Mouse (Mus musculus): ENCODE data around the gene Mfsd11.
"Not testable (repeated sequence)": the region's sequence is repeated elsewhere in the genome, so short reads cannot be mapped to it uniquely, and the experiment has no call there.

Gene Mfsd11

GRCm38 (mm10) chr11:116847187-116848085 lies 4.8 kb upstream of the Mfsd11 start:
- in situ Hi-C loops (cut with MboI, MseI) = no loop called here

DNA sequence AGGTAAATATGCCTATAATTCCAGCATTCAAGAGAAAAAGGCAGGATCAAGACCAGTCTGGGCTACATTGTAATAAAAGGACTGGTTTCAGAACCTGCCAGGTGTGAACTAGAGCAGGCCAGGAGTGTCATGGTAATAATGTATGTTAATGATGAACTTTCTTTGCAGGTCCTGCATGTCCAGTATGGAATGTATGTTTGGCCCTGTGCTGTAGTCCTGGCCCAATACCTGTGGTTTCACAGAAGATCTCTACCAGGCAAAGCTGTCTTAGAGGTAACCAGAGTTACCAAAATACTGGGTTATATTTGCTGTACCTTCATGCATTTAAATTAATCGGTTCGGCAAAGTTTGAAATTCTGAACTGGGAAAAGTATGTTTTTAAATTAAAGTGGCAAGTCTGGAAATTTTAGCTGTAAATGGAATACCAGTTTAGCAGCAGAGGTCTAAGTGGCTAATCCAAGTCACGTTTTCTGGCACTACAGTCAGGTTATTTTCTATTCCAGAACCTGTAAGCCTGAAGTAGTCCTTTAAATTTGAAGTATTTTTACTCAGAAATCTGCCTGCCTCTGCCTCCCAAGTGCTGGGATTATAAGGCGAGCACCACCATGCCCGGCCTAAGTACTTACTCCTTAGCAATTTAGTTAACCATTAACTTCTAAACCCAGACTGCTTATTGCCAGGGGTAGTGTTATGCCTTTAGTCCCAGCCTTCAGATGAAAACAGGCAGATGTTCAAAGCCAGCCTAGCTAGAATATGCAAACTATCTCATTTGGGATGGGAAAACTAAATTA lies 4.0 kb upstream of the Mfsd11 start:
- in situ Hi-C loops (cut with MboI, MseI) = no loop called here

DNA sequence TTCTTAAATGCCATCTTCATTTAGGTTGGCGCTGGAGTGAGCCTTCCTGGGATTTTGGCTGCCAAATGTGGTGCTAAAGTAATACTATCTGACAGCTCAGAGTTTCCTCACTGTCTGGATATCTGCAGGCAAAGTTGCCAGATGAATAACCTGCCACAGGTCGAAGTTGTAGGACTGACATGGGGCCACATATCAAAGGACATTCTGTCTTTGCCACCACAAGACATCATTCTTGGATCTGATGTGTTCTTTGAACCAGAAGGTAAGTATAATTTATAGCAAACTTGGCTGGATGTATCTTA lies 3.4 kb upstream of the Mfsd11 start:
- in situ Hi-C loops (cut with MboI, MseI) = not testable (repeated sequence)

GRCm38 (mm10) chr11:116849587-116849986 lies 2.7 kb upstream of the Mfsd11 start:
- in situ Hi-C loops (cut with MboI, MseI) = no loop called here

DNA sequence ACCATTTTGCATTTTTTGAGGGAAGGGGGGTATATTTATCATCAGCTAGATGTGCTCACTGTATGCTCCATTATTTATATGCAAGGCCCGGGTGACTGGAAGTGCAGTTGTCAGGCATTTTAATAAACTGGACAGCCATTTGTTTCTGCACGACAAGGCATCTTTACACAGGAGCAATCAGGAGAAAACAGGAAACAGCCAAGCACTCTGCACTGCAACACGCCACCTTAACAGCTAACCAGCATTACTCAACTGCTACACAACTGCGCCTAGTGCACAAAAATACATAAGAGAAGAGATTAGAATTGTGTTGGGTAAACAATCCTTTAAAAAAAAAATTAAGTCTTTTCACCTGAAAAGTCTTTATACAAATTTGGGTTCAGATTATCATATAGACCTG lies 2.2 kb upstream of the Mfsd11 start:
- in situ Hi-C loops (cut with MboI, MseI) = no loop called here

- in situ Hi-C loops (cut with MboI, MseI) = no loop called here
Measured at GRCm38 (mm10) chr11:116850833-116851477, 1.3 kb upstream of the Mfsd11 start.

- in situ Hi-C loops (cut with MboI, MseI) = no loop called here
Measured at GRCm38 (mm10) chr11:116851576-116852290, 507 bp upstream of the Mfsd11 start.

DNA sequence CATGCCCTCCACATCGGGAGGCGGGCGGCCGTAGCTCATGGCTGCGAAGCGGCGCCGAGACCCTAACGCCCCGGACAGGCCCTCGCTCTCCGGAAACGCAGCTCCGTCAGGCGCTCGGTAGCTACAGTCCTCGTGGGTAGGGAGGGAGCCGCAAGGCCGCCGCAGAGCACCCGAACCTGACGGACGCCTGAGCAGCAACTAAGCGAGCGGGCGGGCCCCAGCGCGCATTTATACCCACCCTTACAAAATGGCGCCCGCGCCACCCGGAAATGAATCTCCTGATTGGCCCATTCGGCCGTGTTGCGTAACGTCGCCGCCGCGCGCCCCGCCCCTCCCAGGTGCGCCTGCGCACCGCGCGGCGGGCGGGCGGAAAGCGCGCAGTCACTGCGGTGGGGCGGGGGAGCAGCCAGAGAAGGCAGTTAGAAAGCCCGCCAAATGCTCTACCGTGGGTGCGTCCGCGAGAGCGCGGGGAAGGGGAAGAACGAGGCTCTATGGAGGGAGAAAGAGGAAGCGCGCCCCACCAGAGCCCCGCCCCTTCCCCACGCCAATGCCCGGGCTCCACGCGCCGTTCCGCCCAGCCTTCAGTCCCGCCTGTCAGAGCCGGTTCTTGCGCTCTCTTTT lies 761 bp downstream of the Mfsd11 start, which contains the start of gene Srsf2:
Gene Srsf2, minus strand, starts transcription at position 204 of the 621 bp plus-strand sequence.
- in situ Hi-C loops (cut with MboI, MseI) = no loop called here

DNA sequence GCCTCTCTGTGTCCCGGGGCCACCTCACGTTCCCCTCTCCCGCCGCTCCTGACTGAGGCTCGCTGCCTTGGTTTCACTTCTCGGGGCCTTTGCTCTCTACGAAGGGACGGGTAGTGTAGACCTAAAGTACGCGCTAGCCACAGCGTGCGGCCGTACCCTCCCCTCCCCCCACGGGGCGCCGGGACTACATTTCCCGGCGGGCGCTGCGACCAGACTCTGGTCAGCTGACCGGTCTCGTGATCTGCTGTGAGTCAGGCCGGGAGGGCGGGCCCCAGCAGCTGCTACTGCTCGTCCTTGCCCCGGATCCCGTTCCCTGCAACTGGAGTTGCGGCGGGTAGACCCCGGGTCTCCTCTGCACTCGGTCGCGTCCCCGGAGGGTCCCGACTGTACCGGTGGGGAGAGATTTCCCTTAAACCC lies 1.3 kb downstream of the Mfsd11 start:
- in situ Hi-C loops (cut with MboI, MseI) = no loop called here

DNA sequence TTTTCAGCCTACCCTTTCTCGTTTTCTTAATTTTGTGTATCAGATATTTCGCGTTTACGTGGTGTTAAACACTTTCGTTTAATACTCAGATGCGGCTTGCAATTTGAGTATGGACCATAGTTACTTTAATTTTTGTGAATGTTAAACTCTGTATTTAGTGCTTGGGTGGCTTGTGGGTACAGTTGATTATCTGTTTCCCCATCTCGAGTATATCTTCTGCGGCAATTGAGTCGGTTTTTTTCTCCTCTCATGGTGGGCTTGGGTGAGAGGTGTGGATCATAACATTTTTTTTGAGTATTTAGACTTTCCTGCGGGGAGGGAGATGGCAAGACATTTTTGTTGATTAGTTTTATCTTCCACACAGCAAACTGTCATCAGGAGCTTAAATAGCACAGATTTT lies 2.0 kb downstream of the Mfsd11 start:
- in situ Hi-C loops (cut with MboI, MseI) = no loop called here

- in situ Hi-C loops (cut with MboI, MseI) = no loop called here
Measured at GRCm38 (mm10) chr11:116857183-116857850, 5.1 kb downstream of the Mfsd11 start.

DNA sequence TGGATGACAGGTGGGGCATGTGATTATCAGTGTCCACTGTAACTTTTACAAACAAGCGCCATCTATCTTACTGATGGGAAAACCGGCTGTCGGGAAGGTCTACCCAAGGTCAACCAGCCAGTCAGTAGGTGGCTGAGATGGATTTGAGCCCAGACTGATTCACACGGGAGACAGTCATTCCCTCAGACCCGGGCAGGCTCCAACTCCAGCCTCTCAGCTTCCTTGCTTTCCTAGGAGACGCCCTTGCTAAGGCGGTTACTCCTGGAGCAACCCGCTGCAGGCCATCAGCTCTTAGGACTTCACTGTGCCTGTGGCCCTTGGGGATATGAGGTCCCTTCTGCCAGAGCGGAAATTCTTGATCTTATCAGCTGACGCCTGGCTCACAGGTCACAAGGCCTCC lies 12.2 kb downstream of the Mfsd11 start:
- in situ Hi-C loops (cut with MboI, MseI) = no loop called here

DNA sequence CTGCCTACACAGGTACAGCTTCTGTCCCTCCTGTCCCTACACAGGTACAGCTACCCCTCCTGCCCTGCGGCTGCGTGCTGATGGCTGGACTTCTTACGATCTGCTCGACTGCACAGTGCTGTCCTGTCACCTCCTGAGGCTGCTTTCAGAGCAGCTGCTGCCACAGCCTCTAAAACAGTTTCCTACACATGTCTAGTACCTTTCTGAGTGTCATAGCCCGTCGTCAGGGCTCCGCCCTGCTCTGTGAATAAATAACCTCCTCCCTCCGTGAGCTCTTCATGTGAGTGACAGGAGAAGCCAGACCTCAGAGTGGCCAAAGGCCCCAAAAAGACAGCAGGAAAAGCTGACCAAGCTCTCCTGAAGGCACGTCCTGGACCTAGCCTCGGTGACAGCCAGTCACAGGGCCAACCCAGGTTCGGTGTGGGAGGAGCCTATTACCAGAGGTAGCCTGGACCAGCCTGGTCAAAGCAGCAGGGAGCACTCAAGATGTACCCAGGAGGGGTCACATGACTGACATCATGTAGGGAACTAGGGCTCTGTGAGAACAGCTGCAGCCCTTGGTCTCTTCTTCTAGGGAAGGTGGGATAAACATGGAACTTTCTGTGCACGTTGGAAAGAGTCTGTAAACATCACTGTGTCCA lies 13.8 kb downstream of the Mfsd11 start:
- in situ Hi-C loops (cut with MboI, MseI) = no loop called here

DNA sequence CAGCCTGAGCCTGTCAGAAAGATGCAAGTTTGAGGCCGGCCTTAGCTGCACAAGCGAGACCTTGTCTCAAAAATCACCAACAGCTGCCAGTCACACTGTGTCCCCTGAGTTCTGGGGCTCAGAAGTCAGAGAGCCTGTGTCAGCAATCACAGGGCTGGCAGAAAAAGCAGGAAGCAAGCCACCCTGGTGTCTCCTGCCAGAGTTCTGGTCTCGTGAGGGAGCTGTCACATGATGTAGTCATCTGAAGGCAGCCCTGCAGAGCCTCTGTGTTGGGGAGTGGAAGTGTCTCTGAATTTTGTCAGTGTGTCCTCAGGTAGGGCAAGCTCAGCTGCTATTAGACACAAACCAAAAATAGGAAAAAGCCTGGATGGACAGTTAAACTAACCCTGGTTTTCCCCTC lies 15.9 kb downstream of the Mfsd11 start:
- in situ Hi-C loops (cut with MboI, MseI) = no loop called here

GRCm38 (mm10) chr11:116869223-116869622 lies 17.0 kb downstream of the Mfsd11 start:
- in situ Hi-C loops (cut with MboI, MseI) = no loop called here

GRCm38 (mm10) chr11:116869641-116870040 lies 17.4 kb downstream of the Mfsd11 start:
- in situ Hi-C loops (cut with MboI, MseI) = no loop called here

DNA sequence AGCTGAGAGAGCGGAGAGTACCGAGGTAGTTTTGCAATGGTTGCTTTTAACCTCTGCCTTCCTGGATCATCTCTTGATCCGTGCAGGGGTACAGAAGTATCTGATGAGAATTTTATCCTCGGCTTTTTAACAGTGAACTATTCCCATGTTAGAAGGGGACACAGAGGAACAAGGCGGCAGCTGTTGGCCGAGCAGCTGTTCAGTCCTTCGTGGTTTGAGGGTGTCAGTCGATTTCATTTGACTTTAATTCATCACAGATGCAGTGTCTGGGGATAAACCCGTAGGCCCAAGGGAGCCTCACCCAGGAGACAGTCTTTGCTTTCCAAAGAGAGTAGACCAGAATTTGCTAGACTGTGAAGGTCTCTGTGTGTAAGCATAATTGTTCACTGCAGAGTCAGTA lies 19.3 kb downstream of the Mfsd11 start:
- in situ Hi-C loops (cut with MboI, MseI) = no loop called here

- in situ Hi-C loops (cut with MboI, MseI) = no loop called here
Measured at GRCm38 (mm10) chr11:116873987-116874386, 21.7 kb downstream of the Mfsd11 start.

GRCm38 (mm10) chr11:116878454-116878853 lies 26.2 kb downstream of the Mfsd11 start:
- in situ Hi-C loops (cut with MboI, MseI) = no loop called here

DNA sequence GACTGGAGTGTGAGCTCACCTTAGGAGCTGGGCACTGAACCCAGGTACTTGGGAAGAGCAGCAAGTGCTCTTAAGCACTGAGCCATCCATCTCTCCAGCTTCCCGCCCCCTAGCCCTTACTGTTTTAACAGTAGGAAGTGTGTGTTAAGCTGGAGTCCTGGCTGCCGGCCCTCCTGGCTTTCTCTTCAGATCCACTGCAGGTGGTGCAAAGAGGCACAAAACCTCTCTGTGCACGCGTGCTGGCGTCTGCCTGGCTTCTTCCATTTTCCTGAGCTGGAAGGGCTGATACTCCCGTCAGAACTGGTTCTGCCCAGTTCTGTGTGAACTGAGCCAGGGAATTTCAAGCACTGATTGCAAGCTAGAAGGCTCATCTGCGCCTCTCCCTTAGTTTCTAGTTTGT lies 28.6 kb downstream of the Mfsd11 start:
- in situ Hi-C loops (cut with MboI, MseI) = loop anchor here (5.0 kb wide), 1 partner anchor 496 kb away; no protein-coding TSS in a partner anchor
